Mouse (Mus musculus): ENCODE data around the gene Trim14.

The Trim14 gene

GRCm38 (mm10) chr4:46458411-46458810 lies 77.5 kb downstream of the Trim14 start:
- TF ChIP-seq GATA4 (IDR thresholded peaks at IDR 0.05; ENCODE audit: insufficient replicate concordance, low read length): no peak

- TF ChIP-seq GATA4 (IDR thresholded peaks at IDR 0.05; ENCODE audit: insufficient replicate concordance, low read length): no peak
Observed at GRCm38 (mm10) chr4:46457186-46457585, 78.8 kb downstream of the Trim14 start.

- no peak for TF ChIP-seq GATA4 (IDR thresholded peaks at IDR 0.05; ENCODE audit: insufficient replicate concordance, low read length)
Observed at GRCm38 (mm10) chr4:46456762-46457161, 79.2 kb downstream of the Trim14 start.

- no peak for TF ChIP-seq GATA4 (IDR thresholded peaks at IDR 0.05; ENCODE audit: insufficient replicate concordance, low read length)
Observed at GRCm38 (mm10) chr4:46454097-46454864, 81.7 kb downstream of the Trim14 start.

GRCm38 (mm10) chr4:46452855-46453719 lies 82.9 kb downstream of the Trim14 start:
- TF ChIP-seq GATA4 (IDR thresholded peaks at IDR 0.05; ENCODE audit: insufficient replicate concordance, low read length): no peak

GRCm38 (mm10) chr4:46452481-46452850 lies 83.5 kb downstream of the Trim14 start:
- no peak for TF ChIP-seq GATA4 (IDR thresholded peaks at IDR 0.05; ENCODE audit: insufficient replicate concordance, low read length)

GRCm38 (mm10) chr4:46451758-46452480 lies 84.0 kb downstream of the Trim14 start:
- TF ChIP-seq GATA4 (IDR thresholded peaks at IDR 0.05; ENCODE audit: insufficient replicate concordance, low read length): no peak

GRCm38 (mm10) chr4:46451240-46451757 lies 84.6 kb downstream of the Trim14 start:
- TF ChIP-seq GATA4 (IDR thresholded peaks at IDR 0.05; ENCODE audit: insufficient replicate concordance, low read length): no peak

GRCm38 (mm10) chr4:46450519-46451131 lies 85.3 kb downstream of the Trim14 start, which contains the start of gene Anp32b:
Anp32b (plus strand) TSS chr4:46450902.
- no peak for TF ChIP-seq GATA4 (IDR thresholded peaks at IDR 0.05; ENCODE audit: insufficient replicate concordance, low read length)

GRCm38 (mm10) chr4:46450020-46450518 lies 85.9 kb downstream of the Trim14 start:
- TF ChIP-seq GATA4 (IDR thresholded peaks at IDR 0.05; ENCODE audit: insufficient replicate concordance, low read length): no peak

- TF ChIP-seq GATA4 (IDR thresholded peaks at IDR 0.05; ENCODE audit: insufficient replicate concordance, low read length): no peak
Observed at GRCm38 (mm10) chr4:46448886-46449285, 87.1 kb downstream of the Trim14 start.

GRCm38 (mm10) chr4:46447461-46447860 lies 88.5 kb downstream of the Trim14 start:
- no peak for TF ChIP-seq GATA4 (IDR thresholded peaks at IDR 0.05; ENCODE audit: insufficient replicate concordance, low read length)

GRCm38 (mm10) chr4:46445237-46445945 lies 90.5 kb downstream of the Trim14 start:
- TF ChIP-seq GATA4 (IDR thresholded peaks at IDR 0.05; ENCODE audit: insufficient replicate concordance, low read length): no peak

Measured in liver, adult (tissue).